Mouse (Mus musculus): Measurements from ENCODE around the gene Actr3b. TPM values are rescaled to one million over a fixed set of nuclear protein-coding genes. Genes with fewer than 3 reads are reported as not detected.
A peak's percentile ranks its signal among the peaks of the same experiment; 100 is the strongest.
"Not testable (repeated sequence)": the region's sequence is repeated elsewhere in the genome, so short reads cannot be mapped to it uniquely, and the experiment has no call there.

Actr3b gene
- polyA plus RNA-seq (2014; fragmentation: Nextera tagmentation; extraction: Ambion mirVana): 38.1 and 44.2 TPM in 2 replicates

DNA sequence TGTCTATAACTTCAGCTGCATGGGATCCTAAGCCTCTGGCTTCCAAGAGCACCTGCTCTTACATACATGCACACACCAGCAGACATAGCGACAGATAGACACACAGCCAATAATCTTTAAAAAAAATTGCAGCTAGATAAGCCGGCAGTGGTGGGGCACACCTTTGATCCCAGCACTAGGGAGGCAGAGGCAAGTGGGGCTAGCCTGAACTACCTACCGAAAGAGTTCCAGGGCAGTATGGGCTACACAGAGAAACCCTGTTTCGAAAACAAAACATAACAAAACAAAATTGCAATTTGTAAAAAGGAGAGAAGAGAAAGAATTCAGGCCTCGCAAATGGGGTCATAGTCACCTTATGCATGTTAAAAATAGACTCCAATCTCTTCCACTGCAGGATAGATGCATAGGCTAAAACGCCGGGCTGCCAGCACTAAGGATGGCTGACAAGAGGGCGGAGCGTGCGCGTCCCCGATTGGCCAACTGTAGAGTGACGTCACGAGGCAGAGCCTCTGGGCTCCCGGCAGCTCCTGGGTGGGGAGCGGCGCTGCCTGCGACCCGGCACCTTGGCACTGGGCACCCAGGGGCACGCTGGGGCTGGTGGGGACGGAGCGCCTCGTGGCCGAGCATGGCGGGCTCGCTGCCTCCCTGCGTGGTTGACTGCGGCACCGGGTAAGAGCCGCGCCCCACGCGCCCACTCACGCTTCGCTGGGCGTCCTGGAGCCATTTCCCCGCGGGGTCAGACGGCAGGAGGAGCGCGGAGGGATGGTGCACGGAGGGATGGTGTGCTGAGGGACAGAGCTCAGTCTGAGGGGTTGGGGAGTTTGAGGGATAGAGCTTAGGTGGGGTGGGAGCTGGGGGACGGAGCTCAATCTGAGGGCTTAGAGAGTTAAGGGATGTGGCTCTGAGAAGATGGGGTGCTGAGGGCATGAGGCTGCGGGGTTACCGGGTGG is at the start of gene Actr3b:
Actr3b (plus strand) TSS at position 538 of the 950 bp plus-strand sequence.
- Histone ChIP-seq H3K4me1 (ENCODE audit: control insufficient read depth, insufficient read depth, low read length) (peaks cover 3% of the 10 kb centered on the region; the same call in 1 of the 2 replicates), H3K9ac (replicated peaks; ENCODE audit: low read depth, low read length) (peak within 1 kb of the TSS; percentile 84), H3K9me3 (ENCODE audit: control insufficient read depth, low read length) (no peaks in the 10 kb centered on the region), H3K4me3 (ENCODE audit: low read depth, low read length) (peak within 1 kb of the TSS; percentile 80), H3K27ac (ENCODE audit: low read depth, low read length) (peak within 1 kb of the TSS; percentile 22; the same call in 1 of the 2 replicates), H3K36me3 (ENCODE audit: control insufficient read depth, insufficient read depth, low read length) (no peaks in the 10 kb centered on the region), H3K27me3 (ENCODE audit: control insufficient read depth, insufficient read depth, low read length) (no peaks in the 10 kb centered on the region), H3K4me2 (ENCODE audit: low read depth, low read length) (peak within 1 kb of the TSS; percentile 84)
- ATAC-seq (ENCODE audit: low read depth): peak; percentile 99
- WGBS: 3% methylated on average over 45 of the region's 45 CpGs

DNA sequence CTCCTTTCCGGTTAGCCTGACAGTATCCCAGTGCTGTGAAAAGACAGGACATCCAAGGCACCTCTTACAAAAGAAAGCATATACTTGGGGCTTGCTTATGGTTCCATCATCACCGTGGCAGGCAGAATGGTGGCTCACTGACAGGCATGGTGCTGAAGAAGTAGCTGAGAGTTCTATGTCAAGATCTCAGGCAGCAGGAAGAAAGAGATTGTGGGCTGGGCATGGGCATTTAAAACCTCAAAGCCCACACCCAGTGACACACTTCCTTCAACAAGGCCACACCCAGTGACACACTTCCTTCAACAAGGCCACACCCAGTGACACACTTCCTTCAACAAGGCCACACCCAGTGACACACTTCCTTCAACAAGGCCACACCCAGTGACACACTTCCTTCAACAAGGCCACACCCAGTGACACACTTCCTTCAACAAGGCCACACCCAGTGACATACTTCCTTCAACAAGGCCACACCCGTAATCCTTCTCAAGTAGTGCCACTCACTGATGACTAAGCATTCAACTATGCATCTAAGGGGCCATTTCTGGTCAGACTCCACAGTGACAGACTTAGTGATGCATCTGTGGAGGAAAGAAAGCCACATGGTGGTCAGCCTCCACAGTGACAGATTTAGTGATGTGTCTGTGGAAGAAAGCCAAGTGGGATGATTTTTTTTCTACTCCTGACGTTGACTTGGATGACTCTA is 46.6 kb upstream of the Actr3b start:
- H3K4me3 ChIP-seq (ENCODE audit: low read depth, low read length); H3K27me3 ChIP-seq (ENCODE audit: control insufficient read depth, insufficient read depth, low read length); H3K27ac ChIP-seq (ENCODE audit: low read depth, low read length); H3K4me1 ChIP-seq (ENCODE audit: control insufficient read depth, insufficient read depth, low read length); H3K9ac ChIP-seq (replicated peaks; ENCODE audit: low read depth, low read length); H3K36me3 ChIP-seq (ENCODE audit: control insufficient read depth, insufficient read depth, low read length); H3K9me3 ChIP-seq (ENCODE audit: control insufficient read depth, low read length); ATAC-seq (ENCODE audit: low read depth); H3K4me2 ChIP-seq (ENCODE audit: low read depth, low read length): not testable (repeated sequence)
- 90% methylated on average over 4 of the region's 4 CpGs for WGBS

DNA sequence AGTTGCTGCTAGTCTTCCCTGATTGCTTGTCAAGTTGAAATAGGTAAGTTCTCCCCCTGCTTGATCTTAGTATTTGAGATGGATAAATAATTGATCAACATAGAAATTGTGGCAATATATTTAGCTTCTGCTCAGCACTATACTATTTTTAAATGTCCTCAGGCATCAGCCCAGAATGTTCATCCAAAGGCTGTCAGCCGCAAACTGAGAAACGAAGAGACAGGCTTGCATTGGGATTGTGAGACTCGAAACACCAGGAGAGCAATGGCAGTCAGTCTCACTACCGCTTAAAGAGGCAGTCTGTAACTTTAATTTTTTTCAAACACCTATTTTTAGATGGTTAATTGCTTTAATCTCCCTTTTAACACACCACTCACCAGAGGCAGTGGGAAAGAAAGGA is 40.4 kb upstream of the Actr3b start:
- WGBS: 89% methylated on average over 4 of the region's 4 CpGs
- Histone ChIP-seq H3K9me3 (ENCODE audit: control insufficient read depth, low read length) (no peaks in the 10 kb centered on the region), H3K4me1 (ENCODE audit: control insufficient read depth, insufficient read depth, low read length) (no peaks in the 10 kb centered on the region), H3K27me3 (ENCODE audit: control insufficient read depth, insufficient read depth, low read length) (no peaks in the 10 kb centered on the region), H3K9ac (replicated peaks; ENCODE audit: low read depth, low read length) (no peak overlapping the region), H3K4me3 (ENCODE audit: low read depth, low read length) (no peak overlapping the region), H3K36me3 (ENCODE audit: control insufficient read depth, insufficient read depth, low read length) (no peaks in the 10 kb centered on the region), H3K27ac (ENCODE audit: low read depth, low read length) (no peak overlapping the region), H3K4me2 (ENCODE audit: low read depth, low read length) (no peak overlapping the region)
- no peak for ATAC-seq (ENCODE audit: low read depth)

DNA sequence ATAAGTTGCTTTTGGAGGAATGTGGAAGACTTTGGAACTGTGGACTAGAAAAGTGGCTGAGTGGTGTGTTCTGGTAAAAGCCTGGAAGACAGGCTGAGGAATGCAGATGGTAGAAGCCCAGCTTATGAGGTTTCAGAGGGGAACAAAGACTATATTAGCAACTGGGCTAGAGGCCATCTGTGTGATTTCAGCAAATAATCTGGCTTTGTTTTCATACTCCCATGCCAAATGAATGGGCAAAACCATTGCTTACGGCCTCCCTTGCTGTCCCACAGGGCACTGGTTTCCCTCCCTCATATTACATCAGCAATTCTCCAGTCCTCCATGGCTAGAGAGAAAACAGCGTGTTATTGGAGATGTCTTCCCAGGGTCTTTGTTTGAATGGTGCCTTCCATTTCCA is 36.8 kb upstream of the Actr3b start:
- H3K4me1 ChIP-seq (ENCODE audit: control insufficient read depth, insufficient read depth, low read length): no peaks in the 10 kb centered on the region
- WGBS: 65% methylated on average over 2 of the region's 2 CpGs
- no peak for ATAC-seq (ENCODE audit: low read depth)
- H3K9me3 ChIP-seq (ENCODE audit: control insufficient read depth, low read length): no peaks in the 10 kb centered on the region
- H3K4me3 ChIP-seq (ENCODE audit: low read depth, low read length): no peak overlapping the region
- no peaks in the 10 kb centered on the region for H3K27me3 ChIP-seq (ENCODE audit: control insufficient read depth, insufficient read depth, low read length)
- H3K4me2 ChIP-seq (ENCODE audit: low read depth, low read length): no peak overlapping the region
- no peak overlapping the region for H3K27ac ChIP-seq (ENCODE audit: low read depth, low read length)
- H3K36me3 ChIP-seq (ENCODE audit: control insufficient read depth, insufficient read depth, low read length): no peaks in the 10 kb centered on the region
- no peak overlapping the region for H3K9ac ChIP-seq (replicated peaks; ENCODE audit: low read depth, low read length)

DNA sequence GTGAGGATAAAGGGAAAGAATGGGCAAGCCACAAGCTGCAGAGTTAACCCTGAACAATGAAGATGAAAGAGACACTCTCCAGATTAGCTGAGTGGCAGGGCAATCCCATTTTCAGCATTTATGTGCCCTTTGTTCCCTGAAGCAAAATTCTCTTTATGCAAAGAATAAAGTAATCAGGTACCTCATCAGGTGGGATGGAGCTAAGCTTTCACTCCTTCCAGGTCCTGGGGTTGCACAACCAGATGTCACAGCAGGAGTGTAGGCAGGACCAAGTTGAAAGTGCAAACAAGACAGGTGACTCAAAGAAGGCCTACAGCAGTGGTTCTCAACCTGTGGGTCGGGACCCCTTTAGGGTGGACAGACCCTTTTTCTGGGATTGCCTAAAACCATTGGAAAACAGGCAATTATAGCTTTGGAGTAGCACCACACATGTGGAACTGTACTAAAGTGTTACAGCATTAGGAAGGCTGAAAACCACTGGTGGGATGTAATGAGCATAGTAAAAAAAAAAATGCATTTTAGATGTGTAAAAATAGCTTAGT is 35.6 kb upstream of the Actr3b start:
- H3K4me1 ChIP-seq (ENCODE audit: control insufficient read depth, insufficient read depth, low read length): no peaks in the 10 kb centered on the region
- no peak overlapping the region for H3K27ac ChIP-seq (ENCODE audit: low read depth, low read length)
- WGBS: 38% methylated on average over 1 of the region's 1 CpGs
- H3K9me3 ChIP-seq (ENCODE audit: control insufficient read depth, low read length): no peaks in the 10 kb centered on the region
- no peak overlapping the region for H3K4me2 ChIP-seq (ENCODE audit: low read depth, low read length)
- no peak overlapping the region for H3K4me3 ChIP-seq (ENCODE audit: low read depth, low read length)
- no peaks in the 10 kb centered on the region for H3K27me3 ChIP-seq (ENCODE audit: control insufficient read depth, insufficient read depth, low read length)
- ATAC-seq (ENCODE audit: low read depth): no peak
- H3K36me3 ChIP-seq (ENCODE audit: control insufficient read depth, insufficient read depth, low read length): no peaks in the 10 kb centered on the region
- no peak overlapping the region for H3K9ac ChIP-seq (replicated peaks; ENCODE audit: low read depth, low read length)

DNA sequence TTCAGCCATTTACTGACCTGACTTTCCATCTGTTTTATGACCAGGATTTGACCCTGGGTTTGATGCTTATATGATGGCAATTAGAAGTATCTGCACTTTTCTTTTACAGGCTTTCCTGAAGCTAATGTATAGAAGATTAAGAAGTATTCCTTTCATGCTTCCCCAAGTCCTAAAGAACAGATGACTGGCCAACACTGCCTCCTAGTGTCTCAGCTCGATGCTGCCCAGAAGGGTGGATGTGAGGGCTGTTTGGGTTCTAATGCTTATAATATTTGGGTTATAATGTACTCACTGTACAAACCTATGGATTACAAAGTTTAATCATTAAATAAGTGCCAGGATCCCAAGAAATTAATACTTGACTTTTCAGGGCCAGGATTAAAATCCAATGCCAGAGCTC is 25.5 kb upstream of the Actr3b start:
- Histone ChIP-seq H3K27me3 (ENCODE audit: control insufficient read depth, insufficient read depth, low read length) (no peaks in the 10 kb centered on the region), H3K4me2 (ENCODE audit: low read depth, low read length) (no peak overlapping the region), H3K9ac (replicated peaks; ENCODE audit: low read depth, low read length) (no peak overlapping the region), H3K27ac (ENCODE audit: low read depth, low read length) (no peak overlapping the region), H3K36me3 (ENCODE audit: control insufficient read depth, insufficient read depth, low read length) (no peaks in the 10 kb centered on the region), H3K9me3 (ENCODE audit: control insufficient read depth, low read length) (no peaks in the 10 kb centered on the region), H3K4me1 (ENCODE audit: control insufficient read depth, insufficient read depth, low read length) (no peaks in the 10 kb centered on the region), H3K4me3 (ENCODE audit: low read depth, low read length) (no peak overlapping the region)
- 0 out of 2 replicates have a peak, but pooled peaks have one; percentile 28 for ATAC-seq (ENCODE audit: low read depth)
- WGBS: 23% methylated on average over 1 of the region's 1 CpGs

DNA sequence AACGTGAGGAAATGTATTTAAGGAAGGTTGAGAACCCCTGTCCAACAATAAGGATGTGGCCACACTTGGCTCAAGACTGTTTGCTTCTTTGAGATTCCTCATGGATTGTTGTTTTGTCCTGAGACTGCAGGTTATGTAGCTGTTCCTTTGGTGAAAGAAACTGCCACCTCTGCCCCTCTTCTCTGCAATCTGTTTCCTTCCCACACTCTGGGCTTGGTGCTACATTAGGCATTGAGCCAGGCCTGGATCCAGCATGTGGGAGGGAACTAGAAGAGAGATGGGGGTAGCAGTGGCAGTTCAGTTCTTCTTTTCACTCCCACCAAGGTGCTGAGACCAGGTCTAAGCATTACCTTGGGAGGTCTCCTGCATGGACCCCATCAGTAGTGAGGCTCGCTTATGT is 23.9 kb upstream of the Actr3b start:
- 83% methylated on average over 2 of the region's 2 CpGs for WGBS
- no peak overlapping the region for H3K4me3 ChIP-seq (ENCODE audit: low read depth, low read length)
- no peaks in the 10 kb centered on the region for H3K4me1 ChIP-seq (ENCODE audit: control insufficient read depth, insufficient read depth, low read length)
- H3K9ac ChIP-seq (replicated peaks; ENCODE audit: low read depth, low read length): no peak overlapping the region
- no peaks in the 10 kb centered on the region for H3K27me3 ChIP-seq (ENCODE audit: control insufficient read depth, insufficient read depth, low read length)
- H3K9me3 ChIP-seq (ENCODE audit: control insufficient read depth, low read length): no peaks in the 10 kb centered on the region
- no peak for ATAC-seq (ENCODE audit: low read depth)
- no peak overlapping the region for H3K27ac ChIP-seq (ENCODE audit: low read depth, low read length)
- H3K36me3 ChIP-seq (ENCODE audit: control insufficient read depth, insufficient read depth, low read length): no peaks in the 10 kb centered on the region
- H3K4me2 ChIP-seq (ENCODE audit: low read depth, low read length): no peak overlapping the region

DNA sequence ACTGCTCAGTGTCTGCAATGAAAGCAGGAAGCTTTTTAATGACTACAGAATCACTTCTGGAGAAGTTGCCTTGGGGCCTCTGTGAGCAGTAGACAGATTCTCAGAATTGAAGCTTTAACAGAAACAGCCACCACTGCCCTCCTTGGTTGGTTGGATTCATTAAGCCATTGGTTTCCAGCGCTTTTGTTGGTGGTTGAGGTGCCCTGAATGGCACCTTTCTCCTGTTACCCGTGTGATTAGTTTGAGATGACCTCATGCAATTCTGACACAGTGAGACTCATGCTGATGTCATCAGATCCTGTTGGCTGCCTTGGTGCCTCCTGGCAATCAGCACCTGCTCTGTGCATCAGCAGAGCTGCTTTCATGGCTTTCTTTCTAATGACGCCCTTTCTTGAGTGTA is 21.3 kb upstream of the Actr3b start:
- Histone ChIP-seq H3K4me1 (ENCODE audit: control insufficient read depth, insufficient read depth, low read length) (no peaks in the 10 kb centered on the region), H3K27ac (ENCODE audit: low read depth, low read length) (no peak overlapping the region), H3K4me2 (ENCODE audit: low read depth, low read length) (no peak overlapping the region), H3K9ac (replicated peaks; ENCODE audit: low read depth, low read length) (no peak overlapping the region), H3K27me3 (ENCODE audit: control insufficient read depth, insufficient read depth, low read length) (no peaks in the 10 kb centered on the region), H3K4me3 (ENCODE audit: low read depth, low read length) (no peak overlapping the region), H3K9me3 (ENCODE audit: control insufficient read depth, low read length) (no peaks in the 10 kb centered on the region), H3K36me3 (ENCODE audit: control insufficient read depth, insufficient read depth, low read length) (no peaks in the 10 kb centered on the region)
- no peak for ATAC-seq (ENCODE audit: low read depth)
- WGBS: 64% methylated on average over 3 of the region's 3 CpGs

DNA sequence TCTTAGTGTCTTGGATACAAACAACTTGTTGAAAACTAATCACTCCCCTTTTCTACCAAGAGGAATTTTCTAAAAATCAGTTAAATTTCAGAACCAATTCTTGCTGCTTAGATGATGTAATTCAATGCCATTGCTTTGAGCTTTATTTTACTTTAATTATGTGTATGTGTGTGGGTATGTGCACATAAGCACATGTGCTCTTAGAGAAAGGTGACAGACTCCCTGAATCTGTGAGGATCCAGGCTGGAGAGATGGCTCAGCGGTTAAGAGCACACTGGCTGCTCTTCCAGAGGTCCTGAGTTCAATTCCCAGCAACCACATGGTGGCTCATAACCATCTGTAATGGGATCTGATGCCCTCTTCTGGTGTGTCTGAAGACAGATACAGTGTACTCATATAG is 20.9 kb upstream of the Actr3b start:
- not testable (repeated sequence) for H3K27ac ChIP-seq (ENCODE audit: low read depth, low read length); H3K9me3 ChIP-seq (ENCODE audit: control insufficient read depth, low read length); H3K4me1 ChIP-seq (ENCODE audit: control insufficient read depth, insufficient read depth, low read length); H3K4me2 ChIP-seq (ENCODE audit: low read depth, low read length); H3K4me3 ChIP-seq (ENCODE audit: low read depth, low read length); H3K27me3 ChIP-seq (ENCODE audit: control insufficient read depth, insufficient read depth, low read length); ATAC-seq (ENCODE audit: low read depth); H3K9ac ChIP-seq (replicated peaks; ENCODE audit: low read depth, low read length); H3K36me3 ChIP-seq (ENCODE audit: control insufficient read depth, insufficient read depth, low read length)
- 93% methylated on average over 1 of the region's 1 CpGs for WGBS
